Mouse (Mus musculus) ovary, postnatal 10 days (tissue): Measurements from ENCODE around the gene Glt6d1.

Source experiments
- DNase-seq: peaks from one replicate; pipeline ENCODE4 v3.0.0; 2022; ENCODE audit warnings: low spot score

Glt6d1 gene

DNA sequence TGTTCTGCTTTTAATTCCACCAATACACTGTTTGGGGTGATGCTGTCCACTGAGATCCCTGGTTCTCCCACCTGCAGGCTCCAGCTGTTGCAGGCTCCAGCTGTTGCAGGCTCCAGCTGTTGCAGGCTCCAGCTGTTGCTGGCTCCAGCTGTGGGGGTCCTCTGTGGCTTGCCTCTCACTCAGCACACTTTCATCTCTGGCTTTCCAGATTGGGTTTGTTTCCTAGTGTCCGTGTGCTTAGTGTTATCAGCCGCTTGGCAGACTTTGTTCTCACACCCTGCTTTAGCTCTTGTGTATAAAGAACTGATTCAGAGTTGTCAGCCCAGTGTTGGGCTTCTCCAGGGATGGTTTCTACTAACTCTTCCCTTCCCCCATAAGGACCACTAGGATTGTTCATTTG is 18.0 kb downstream of the Glt6d1 start:
- DNase-seq, result no peak

DNA sequence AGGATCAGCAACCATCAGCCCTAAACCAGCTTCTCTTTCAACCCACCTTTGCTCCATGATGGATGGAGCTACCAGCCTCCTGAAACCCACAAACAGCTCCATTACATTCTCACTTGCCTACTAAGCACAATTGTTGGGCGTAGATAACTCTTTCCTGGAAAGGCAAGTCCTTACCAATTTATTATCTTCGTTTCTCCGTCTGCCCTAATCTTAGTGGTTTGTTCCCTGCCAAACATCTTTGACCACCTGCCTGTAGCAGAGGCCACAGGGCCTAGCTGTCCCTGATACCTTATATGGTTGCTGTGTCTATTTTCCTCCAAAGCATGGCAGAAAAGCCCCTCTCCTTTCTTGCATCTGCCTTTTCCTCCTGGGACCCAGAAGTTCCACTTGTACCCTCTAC is 26.6 kb downstream of the Glt6d1 start:
- DNase-seq, result no peak

- no peak for DNase-seq
Measured at GRCm38 (mm10) chr2:25785573-25786322, 29.9 kb downstream of the Glt6d1 start.

GRCm38 (mm10) chr2:25781957-25782356 is 33.7 kb downstream of the Glt6d1 start, which contains the start of gene Gm13539:
Gene Gm13539 (plus strand): TSS chr2:25782257.
- no peak for DNase-seq

- DNase-seq, result no peak
Measured at GRCm38 (mm10) chr2:25780921-25781320, 34.7 kb downstream of the Glt6d1 start.

DNA sequence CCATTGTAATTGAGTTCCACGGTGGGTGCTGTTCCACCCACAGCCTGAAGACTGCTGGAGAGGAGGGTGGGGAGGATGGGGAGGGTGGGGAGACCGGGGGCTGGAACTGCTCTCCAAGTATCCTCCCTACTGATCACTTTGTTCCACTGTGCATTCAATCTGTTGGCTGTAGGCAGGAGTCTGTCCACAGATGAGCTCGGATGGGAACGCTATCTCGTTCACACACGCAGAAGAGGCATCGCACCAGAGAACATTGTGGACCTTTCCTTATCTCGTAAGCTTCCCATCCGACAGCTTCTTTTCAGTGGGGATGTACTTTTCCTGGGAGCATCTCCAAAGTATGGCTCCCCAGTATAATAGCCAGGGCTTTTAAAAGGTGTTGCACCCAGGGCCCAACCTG is 36.6 kb downstream of the Glt6d1 start:
- no peak for DNase-seq

DNA sequence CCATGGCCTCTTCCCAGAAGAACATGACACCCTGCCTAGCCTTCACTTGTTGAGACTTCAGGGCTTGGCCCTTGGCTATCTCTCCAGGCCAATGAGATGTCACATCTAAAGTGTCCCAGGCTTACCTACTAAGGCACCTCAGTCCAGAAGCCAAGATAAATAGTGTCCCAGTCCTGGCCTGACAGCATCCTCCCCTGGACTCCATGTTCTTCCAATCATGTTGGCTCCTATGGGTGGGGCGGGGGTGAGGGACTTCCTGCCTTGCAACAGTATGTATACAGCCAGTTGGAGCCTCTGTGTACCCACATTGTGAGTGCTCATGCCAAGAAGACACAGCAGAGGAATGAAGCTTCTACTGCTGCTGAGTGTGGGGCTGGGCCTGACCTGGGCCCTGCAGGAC is 38.9 kb downstream of the Glt6d1 start, which contains the start of gene Lcn11:
Gene Lcn11 (plus strand): TSS at position 301 of the 400 bp plus-strand sequence.
- no peak for DNase-seq

- no peak for DNase-seq
Measured at GRCm38 (mm10) chr2:25775991-25776390, 39.7 kb downstream of the Glt6d1 start.

DNA sequence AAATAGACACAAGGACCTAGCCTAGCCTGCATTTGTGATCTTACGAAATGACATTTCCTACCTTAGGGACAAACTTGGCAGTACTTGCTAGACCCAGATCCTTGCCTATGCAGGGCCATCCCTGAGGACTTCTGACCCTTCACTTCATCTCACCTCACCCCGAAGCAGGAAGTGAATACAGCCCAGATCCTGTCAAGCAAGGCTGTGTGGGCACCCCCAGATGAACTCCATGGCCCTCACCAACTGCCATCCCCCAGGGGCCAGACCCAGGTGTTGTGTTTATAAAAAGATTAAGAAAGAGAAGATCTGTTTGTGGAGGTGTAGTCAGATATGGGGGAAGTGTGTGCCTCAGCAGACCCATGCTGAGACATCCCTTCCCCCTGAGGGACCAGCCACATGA is 41.0 kb downstream of the Glt6d1 start:
- DNase-seq, result no peak

- no peak for DNase-seq
Measured at GRCm38 (mm10) chr2:25773507-25773906, 42.1 kb downstream of the Glt6d1 start.

- no peak for DNase-seq
Measured at GRCm38 (mm10) chr2:25767764-25768163, 47.9 kb downstream of the Glt6d1 start.

GRCm38 (mm10) chr2:25765269-25765668 is 50.4 kb downstream of the Glt6d1 start, which contains the start of gene Lcn3:
Gene Lcn3 (plus strand): TSS chr2:25765569.
- no peak for DNase-seq

DNA sequence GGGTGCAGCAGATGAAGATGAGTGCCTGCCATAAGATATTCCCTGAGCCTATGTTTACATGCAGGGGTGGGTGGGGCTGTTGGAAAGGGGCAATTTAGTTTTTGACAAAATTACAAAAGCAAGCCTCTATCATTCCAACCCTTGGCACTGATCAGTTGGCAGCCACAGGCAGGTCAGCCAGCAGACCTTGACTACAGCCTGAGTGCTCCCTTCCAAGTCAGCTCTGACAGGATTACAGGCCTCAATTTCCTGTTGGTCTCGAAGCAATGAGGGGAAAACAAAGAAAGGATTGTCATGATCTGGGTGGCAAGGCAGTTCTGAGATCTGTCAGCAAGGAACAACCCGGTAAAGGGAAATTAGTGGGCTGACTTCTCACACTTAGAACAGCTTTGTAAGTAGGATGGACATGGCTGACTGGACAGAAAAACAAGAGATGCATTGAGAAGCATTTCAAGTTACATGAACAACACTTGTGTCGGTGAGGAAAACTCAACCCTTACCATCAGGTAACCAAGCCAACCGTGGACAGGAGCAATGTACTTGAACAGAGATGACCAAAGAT is 57.5 kb downstream of the Glt6d1 start:
- no peak for DNase-seq

- no peak for DNase-seq
Measured at GRCm38 (mm10) chr2:25754201-25754600, 61.4 kb downstream of the Glt6d1 start.
